Mouse (Mus musculus) embryo, embryonic 11 days (tissue): ENCODE measurements around the gene Khdc1a.
"Not testable (repeated sequence)": the region's sequence is repeated elsewhere in the genome, so short reads cannot be mapped to it uniquely, and the experiment has no call there.

ENCODE experiments used
- DNase-seq: peaks from one replicate; pipeline ENCODE4 v3.0.0-alpha.2; 2015

Gene Khdc1a

DNA sequence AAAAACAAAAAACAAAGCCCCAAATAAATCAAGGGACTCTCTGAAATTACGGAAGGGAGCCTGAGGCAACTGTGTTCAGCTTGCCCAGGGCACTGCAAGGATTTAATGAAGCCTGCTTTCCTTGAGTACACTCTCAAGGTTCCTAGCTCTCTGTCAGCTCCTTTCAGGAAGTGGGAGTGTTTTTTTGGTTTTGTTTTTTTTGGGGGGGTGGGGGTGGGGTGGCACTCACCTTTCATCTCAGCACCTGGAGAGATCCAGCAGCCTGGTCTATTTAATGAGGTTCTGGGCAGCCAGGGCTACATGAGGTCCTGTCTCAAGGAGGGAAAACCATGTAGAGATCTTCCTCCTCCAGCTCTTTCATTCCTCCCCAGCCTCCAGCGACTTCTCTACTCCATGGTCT lies at the start of gene Khdc1a:
Khdc1a (plus strand) TSS at position 301 of the 400 bp plus-strand sequence.
- no peak for DNase-seq

DNA sequence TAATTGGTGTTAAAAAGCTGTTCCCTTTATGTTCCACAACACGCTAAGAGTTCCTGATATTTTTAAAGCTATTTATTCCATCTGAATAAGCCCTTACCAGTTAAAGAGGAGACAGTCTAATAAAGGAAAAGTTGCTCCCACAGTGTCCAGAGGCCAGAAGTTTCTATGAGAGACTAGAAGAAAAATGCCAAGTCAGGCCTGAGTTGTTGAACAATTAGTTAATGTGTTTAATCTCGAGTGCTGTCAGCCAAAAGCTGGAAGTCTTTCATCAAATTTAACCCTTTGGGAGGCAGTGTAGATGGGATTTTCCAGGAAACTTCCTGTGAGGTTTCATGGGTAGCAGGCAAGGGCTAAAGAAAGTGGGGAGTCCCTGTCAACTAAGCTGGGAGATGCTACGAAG lies 49.6 kb upstream of the Khdc1a start:
- no peak for DNase-seq

DNA sequence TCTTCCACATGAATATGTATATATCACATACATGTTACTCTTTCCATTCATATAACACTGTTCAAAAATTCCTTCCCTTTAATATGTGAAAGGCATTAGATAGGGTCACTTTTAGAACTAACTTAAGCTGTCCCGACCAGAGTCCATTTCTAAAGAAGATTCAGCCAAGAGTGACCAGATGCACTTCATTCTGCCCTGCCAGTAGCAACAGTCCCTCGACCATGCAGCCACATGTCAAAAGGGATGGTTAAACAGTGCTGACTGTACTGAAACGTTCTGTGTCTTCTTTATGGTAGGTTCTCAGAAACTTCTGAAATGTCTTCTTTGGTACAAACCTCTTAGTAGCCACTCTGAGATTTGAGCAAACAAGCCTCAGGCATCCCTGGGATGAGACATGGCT lies 47.8 kb upstream of the Khdc1a start:
- no peak for DNase-seq

DNA sequence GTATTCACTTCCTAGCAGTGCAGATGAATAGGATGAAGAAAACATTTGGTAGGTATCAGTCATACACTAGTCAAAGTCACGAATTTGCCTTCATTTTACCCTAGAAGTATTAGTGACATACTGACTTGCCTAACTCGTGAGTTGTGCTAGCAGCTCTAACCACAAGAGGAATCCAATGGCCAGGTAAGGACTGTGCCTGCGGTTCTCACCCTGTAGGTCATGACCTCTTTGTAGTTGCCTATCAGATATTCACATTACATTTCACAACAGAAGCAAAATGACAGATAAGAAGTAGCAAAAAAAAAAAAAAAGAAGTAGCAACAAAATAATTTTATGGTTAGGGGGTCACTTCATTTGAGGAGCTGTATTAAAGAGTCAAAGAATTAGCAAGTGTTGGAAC lies 45.3 kb upstream of the Khdc1a start:
- no peak for DNase-seq

DNA sequence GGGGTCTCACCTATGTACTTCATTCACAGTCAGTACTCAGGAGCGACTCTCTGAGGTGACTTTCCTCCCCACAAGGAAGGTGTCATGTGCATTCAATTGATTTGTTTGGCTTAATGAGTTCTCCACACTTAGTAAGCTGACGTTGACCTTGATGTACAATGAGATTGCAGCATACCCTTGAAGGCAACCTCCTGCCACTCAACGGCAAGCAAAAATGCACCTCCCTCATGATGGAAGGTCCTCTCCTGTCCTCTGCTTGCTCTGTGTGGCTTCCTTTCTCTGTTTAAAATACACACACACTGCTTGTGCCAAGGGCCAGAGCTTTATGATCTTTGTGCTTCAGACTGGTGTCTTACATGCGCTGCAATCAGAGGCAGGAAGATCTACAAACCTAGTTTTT lies 44.8 kb upstream of the Khdc1a start:
- no peak for DNase-seq

DNA sequence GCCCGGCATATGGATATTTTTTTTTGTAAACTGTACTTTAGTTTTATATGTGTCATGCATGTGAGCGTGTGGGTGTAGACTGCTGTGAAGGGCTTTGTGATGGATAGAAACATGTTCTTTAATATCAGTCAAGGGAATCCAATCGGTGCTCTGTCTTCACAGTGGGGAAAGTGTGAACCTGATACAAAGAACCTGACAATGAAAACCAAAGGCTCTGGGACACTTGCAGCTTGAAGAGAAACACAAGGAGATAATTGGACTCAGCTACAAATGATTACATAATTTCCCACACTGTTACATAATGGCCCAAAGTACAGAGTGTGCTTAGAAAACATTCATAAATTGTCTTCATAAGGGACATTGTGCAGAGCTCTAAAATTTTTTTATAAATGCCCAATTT lies 44.0 kb upstream of the Khdc1a start:
- DNase-seq: no peak

DNA sequence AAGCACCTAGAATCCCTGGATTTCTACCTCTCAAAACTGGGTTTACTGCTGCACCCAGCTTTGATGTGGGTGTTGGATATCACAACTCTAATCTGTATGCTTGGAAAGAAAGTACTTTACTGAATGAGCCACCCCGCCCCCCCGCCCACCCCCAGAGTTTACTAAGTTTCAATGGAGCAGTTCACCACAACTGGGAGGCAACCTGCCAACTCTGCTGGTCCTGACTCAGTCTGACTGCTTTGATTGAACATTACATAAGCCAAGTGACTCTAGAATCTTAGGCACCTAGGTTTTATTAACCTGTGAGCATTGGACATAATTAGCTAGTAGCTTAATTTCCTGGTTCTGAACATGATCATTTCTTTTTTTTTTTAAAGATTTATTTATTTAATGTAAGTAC lies 35.1 kb upstream of the Khdc1a start:
- DNase-seq: no peak

DNA sequence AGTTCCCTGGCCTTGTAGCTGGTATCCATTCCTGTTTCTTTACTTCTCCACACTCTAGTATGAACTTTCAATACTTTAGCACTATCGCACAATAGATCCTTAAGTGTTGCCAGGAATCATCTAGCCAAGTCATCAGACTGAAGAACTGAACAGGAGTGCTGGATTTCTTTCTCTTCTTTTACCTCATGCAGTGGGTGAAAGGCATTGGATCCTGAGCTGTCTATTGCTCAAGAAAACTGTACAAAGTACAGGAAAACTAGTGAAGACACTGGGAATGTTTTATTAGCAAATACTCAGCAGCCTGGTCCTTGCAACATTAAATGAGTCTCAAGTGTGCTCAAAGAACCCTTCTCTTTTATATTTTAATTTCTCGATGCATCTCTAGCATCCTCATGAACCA lies 33.7 kb upstream of the Khdc1a start:
- no peak for DNase-seq

DNA sequence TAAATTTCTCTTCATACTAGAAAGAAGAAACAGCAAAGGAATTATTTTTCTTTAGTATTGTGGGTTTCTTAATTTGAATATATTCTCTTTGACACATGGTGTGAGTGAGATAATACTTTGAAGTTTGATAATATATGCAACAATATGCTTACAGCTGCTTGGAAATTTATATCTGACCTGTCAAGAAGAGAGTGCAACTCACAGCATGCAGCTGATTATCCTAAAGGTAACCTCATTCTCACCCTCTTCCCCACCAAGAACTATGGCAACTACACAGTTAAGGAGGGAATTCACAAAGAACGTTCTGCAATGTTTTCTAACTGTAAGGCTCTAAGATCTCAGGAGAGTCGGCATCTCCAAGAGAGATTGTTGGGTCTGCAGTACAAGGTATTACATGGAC lies 33.1 kb upstream of the Khdc1a start:
- DNase-seq: no peak

DNA sequence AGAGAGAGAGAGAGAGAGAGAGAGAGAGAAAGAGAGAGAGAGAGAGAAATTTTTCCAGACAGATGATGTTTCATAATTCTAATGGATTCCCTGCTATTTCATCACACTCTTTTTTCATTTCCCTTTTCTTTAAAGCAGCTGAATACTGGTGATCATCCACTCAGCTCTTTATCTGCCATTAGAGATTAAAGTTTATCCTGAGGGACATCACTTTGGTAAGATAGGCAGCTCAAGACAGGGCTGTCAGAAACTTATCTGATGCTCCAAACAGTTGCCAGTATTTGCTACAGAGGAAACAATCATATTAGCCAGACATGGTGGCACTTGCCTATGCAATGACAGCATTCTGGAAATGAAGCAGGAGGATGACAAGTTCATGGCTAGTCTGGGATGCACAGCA lies 31.2 kb upstream of the Khdc1a start:
- DNase-seq: no peak

DNA sequence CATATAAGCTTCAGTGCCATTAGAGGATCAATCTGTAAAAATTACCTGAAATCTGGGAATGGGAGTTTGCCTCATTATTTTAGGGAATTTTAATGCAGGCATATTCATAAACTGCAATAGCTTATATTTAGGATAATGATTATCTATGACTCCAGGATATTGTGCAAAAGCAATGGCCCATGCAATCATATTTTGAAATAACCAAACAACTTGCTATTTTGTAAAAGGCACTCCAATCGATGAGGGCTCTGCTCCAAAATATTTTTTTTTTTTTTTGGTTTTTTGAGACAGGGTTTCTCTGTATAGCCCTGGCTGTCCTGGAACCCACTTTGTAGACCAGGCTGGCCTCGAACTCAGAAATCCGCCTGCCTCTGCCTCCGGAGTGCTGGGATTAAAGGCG lies 29.2 kb upstream of the Khdc1a start:
- DNase-seq: not testable (repeated sequence)

DNA sequence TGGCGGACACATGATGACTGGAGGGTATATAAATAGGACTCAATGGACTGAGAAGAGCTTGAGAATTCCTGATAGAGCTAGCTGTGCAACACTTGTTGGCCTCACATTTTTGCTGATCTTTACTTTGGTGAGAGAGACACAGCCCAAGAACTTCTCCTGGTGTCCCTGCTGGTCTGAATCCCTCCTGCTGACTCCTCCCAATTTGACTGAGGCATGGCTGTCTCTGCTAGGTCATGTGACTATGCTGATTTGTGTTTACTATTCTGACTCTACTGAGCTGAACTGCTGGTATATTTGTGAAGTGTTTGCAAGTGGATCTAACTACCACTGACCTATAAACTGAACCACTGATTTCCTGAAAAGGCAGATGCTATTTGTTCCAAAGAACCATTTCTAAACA lies 27.8 kb upstream of the Khdc1a start:
- no peak for DNase-seq

DNA sequence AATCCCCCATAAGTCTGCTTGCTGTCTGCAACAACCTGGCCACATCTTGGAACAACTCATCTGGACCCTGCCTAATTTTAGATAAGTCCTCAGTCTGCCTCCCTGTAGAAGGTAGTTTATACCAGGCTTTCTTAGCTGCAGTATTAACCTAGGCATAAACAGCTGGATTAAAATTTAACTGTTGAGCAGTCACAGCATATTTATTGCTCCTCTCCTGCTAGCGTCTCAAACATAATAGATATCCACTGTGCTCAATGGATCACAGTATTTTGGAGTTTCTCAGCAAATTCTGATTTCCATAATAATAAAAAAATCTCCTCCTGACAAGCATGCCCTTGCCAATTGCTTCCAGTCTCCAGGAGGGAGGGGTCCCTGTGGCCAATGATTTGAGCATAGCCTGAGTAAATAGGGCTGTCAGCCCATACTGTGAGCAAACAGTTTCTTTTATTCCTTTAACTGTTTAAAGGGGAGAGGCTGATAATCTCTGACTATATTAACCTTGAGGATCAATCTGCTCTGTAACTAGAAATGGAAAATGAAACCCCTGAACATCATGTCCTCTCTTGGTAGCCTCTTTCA lies 25.4 kb upstream of the Khdc1a start:
- DNase-seq: no peak

DNA sequence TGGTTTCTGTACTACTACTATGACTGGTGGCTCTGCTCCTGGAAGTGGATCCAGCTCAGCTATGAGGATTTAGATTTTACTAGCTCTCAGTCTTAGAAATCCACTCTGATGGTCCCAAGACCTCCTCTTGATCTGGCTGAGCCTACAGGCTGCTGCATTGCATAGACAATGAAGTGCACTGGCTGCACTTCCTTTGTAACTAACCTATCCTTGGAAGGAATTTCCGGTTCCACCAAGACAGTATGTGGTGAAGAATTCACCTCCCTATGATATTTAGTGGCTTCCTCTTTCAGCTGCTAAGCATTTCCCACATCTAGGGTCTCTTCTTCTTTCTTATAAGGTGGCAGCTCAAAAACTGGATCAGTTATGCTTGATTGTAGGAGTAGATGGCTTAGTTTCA lies 24.8 kb upstream of the Khdc1a start:
- no peak for DNase-seq

DNA sequence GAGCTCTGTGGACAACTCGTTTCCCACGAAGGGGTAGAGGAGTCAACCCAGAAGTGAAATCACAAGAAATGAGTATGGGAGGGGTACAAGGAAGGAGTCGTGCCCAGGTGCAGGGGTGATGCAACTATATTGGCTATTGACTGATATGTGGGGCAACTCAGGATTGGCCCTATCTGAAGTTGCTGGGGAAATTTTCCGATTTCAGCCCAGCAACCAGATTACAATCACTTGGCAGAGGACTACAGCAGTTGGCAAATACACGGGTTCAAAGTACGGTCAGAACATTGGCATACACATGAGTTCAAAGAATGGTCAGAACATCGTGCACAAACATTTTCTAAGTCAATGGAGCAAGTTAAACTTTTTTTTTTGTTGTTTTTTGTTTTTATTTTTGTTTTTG lies 22.7 kb upstream of the Khdc1a start:
- DNase-seq: no peak

DNA sequence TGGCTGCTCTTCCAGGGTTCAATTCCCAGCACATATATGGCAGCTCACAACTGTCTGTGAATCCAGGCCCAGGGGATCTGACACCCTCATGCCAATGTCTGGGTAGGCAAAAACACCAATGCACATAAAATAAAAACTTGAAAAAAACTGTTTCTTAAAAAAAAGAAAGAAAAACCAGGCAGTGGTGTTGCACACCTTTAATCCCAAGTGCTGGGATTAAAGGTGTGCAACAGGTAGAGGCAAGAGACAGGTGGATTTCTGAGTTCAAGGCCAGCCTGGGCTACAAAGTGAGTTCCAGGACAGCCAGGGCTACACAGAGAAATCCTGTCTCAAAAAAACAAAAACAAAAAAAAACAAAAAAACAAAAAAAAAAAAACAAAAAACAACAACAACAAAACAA lies 18.3 kb upstream of the Khdc1a start:
- peak; percentile 32 for DNase-seq

DNA sequence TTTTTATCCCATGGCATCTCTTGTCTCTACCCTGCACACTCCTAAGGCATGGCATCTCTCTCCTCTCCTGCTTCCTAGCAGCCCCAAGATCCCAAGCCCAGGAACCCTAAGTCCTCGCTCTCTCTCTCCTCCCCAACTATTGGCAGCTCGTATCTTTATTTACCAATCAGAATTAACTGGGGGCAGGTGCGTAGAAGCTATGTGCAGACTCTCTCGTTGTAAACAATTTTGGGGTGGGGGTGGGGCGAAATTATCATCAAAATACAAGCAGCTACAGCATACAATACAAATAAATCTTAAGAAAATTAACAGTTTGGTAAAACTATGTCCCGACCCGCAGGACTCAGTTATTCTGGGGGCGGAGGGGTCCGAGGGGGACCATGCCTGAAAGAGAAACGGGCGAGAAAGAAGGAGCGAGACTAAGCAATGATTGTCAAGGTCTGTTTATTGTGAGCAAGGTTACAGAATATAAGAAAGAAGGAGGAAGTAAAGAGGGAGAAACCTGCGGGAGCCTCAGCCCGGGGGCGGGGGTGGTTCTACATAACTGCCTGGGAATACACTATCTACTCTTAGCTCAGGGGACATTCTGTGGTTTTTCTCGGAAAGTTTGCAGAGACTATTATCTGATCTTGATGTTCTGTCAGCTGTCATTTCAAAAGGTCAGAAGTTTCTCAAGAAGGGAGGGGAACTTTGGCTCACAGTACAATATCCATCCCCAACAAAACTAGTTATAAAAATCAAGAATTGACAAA lies 16.0 kb upstream of the Khdc1a start:
- DNase-seq: no peak

DNA sequence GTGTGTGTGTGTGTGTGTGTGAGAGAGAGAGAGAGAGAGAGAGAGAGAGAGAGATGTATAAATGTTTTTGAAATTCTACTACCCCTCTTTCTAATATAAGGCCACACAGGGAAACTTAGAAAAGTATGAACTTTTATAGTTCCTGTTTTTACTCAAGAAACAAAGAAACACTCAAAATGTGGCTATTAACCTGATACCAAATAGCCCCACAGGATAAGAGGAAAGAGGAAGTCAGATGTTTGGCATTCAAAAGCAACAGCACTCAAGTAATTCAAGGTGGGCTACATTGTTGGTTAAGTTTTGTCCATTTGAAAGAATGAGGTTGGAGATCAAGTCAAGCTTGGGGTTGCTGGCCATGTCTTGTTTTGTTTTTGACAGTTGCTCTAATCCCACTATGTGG lies 13.6 kb upstream of the Khdc1a start:
- DNase-seq: no peak

DNA sequence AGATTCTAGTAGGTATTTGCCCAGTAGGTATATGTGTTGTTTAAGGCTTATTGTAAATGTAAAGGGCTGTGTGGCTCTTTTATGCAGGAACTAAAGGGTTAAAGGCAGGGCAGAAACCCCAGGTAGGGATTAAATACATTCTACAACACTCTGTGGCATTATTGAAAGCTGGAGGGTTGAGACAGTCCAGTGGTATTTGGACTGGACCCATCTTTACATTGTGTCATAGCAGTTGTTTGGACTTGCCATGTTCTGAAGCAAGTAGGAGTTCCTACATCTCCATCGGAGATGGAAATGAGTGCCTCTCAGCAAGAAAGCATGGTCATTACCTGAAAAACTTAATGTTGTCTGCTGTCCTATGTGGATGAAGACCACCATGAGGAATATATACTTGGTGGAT lies 8.7 kb upstream of the Khdc1a start:
- no peak for DNase-seq

DNA sequence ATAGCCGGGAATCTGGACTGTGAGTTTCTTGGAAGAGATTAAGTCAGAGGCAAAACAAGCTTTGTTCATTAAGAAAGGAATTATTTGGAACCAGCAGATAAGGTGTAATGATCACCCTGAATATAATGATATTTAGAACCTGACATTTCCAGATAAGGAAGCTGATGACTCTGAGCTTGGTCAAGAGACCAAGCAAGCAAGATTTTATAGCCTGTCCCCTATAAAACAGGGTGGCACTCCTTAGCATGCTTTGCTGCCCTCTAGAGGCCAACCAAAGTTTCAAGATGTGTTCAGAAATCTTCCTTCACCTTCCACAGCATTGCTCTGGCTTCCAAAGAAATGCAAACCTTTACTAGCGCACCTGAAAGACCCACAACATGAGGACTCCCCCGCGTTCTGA lies 5.2 kb upstream of the Khdc1a start:
- peak; percentile 59 for DNase-seq

DNA sequence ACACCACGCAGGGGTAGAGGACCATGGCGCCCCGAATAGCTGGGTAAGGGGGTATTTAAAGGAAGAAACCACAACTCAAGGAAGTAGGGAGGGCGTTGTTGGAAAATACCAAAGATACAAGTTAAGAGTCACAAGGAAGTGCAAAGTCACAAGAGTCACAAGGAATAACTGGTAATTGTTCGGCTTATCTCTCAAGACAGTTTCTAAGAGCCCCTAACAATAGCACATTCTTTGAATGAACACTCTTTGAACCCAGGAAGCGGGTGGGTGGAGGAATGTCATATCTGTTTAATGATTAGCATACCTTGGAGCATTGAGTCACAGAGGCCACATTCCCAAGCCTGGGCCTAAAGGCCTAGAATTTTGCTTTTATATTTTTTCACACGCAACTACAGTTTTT lies 4.7 kb upstream of the Khdc1a start:
- not testable (repeated sequence) for DNase-seq

DNA sequence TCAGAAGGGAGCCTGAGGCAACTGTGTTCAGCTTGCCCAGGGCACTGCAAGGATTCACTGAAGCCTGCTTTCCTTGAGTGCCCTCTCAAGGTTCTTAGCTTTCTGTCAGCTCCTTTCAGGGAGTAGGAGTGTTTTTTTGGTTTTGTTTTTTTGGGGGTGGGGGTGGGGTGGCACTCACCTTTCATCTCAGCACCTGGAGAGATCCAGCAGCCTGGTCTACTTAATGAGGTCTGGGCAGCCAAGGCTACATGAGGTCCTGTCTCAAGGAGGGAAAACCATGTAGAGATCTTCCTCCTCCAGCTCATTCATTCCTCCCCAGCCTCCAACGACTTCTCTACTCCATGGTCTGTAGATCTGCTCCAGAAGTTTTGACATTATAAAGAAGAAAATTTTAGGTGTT lies 18.6 kb downstream of the Khdc1a start, which contains the start of gene Khdc1c:
Khdc1c (plus strand) TSS at position 301 of the 400 bp plus-strand sequence.
- DNase-seq: not testable (repeated sequence)

DNA sequence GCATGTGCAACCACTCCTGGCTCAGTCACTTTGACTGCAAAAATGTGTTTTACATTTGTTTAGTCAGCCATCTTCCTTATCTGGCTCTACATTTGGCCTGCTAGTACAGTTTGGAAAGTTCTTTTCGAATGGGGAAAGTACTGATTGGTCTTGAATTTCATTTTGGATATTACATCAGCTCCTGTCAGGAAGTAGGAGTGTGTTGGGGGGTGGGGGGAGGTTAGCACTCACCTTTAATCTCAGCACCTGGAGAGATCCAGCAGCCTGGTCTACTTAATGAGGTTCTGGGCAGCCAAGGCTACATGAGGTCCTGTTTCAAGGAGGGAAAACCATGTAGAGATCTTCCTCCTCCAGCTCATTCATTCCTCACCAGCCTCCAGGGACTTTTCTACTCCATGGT lies 33.8 kb downstream of the Khdc1a start, which contains the start of gene Khdc1b:
Khdc1b (plus strand) TSS at position 301 of the 400 bp plus-strand sequence.
- DNase-seq: no peak

DNA sequence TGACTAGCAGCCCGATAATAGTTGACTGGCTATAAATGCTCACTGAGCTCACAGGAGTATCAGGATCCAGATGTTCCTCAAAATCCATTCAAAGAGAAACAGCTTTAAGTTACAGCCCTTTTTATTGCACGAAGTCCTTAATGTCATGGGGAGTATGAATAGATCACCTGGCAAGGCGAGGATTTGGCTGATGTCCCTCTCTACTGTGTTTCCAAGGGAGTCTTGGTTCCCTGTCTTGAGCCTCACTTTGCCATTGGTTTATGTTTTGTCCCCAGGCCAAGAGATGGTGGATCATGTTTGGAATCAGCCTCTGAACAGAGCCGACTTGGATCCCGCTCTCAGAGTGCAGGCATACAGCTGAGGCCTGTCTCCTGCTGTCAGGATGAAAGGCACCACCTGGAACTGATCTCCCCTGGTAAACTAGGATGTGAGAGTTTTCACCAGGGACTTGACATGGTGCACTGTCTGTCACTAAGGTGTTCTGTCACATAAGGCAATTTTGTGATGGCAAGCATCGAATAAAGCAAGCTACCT lies 41.8 kb downstream of the Khdc1a start:
- no peak for DNase-seq
